ENCODE assay signal across 18 mouse cellular contexts in genomic region chr2:155941697-155942442, GRCm38 (mm10). TPM values are rescaled to one million over a fixed set of nuclear protein-coding genes. Genes with fewer than 3 reads are reported as not detected.
A peak's percentile ranks its signal among the peaks of the same experiment; 100 is the strongest.
DNase-seq lines count a peak whose midpoint lies in the region; ATAC-seq and TF ChIP-seq lines count a peak whose summit lies in the region.
"Had no signal": no experiment of that assay in that cellular context is flagged by ENCODE, and none has a peak within 500 bp of the region (broad histone marks: within the 10 kb centered on the region; RNA-seq: fewer than 3 reads in every experiment).

No protein-coding gene starts in this region.

- no peak overlapping the region for H3K9ac ChIP-seq in intestine, postnatal 0 days (ENCODE audit: low read depth, low read length)
- no peak overlapping the region for H3K9ac ChIP-seq in intestine, embryonic 15.5 days
- H3K9ac ChIP-seq in lung, embryonic 16.5 days (ENCODE audit: low read length), result no peak overlapping the region

- no peak for TF ChIP-seq CTCF in intestine, postnatal 0 days (IDR thresholded peaks at IDR 0.05; ENCODE audit: low read depth)

- H3K36me3 ChIP-seq in intestine, postnatal 0 days (ENCODE audit: control insufficient read depth, insufficient read depth), result no peaks in the 10 kb centered on the region
- no peaks in the 10 kb centered on the region for H3K36me3 ChIP-seq in intestine, embryonic 15.5 days
- no peaks in the 10 kb centered on the region for H3K36me3 ChIP-seq in lung, embryonic 16.5 days (ENCODE audit: control insufficient read depth, insufficient read depth, low read length)
- H3K36me3 ChIP-seq: hindbrain, embryonic 10.5 days had no signal

- H3K4me1 ChIP-seq in intestine, postnatal 0 days (replicated peaks; ENCODE audit: control insufficient read depth, insufficient read depth, low read length), result no peaks in the 10 kb centered on the region
- peaks cover 12% of the 10 kb centered on the region for H3K4me1 ChIP-seq in intestine, embryonic 15.5 days (replicated peaks)
- peaks cover 11% of the 10 kb centered on the region; the same call in 1 of the 2 replicates for H3K4me1 ChIP-seq in lung, embryonic 16.5 days (replicated peaks; ENCODE audit: control insufficient read depth, insufficient read depth, low read length)

- no peaks in the 10 kb centered on the region for H3K27me3 ChIP-seq in intestine, postnatal 0 days (replicated peaks; ENCODE audit: control insufficient read depth, insufficient read depth, low read length)
- no peaks in the 10 kb centered on the region for H3K27me3 ChIP-seq in intestine, embryonic 15.5 days (replicated peaks)
- no peaks in the 10 kb centered on the region; the same call in 1 of the 2 replicates for H3K27me3 ChIP-seq in lung, embryonic 16.5 days (ENCODE audit: control insufficient read depth, insufficient read depth, low read depth, low read length)
- H3K27me3 ChIP-seq: Patski had no signal

- H3K9me3 ChIP-seq in intestine, postnatal 0 days (ENCODE audit: control insufficient read depth), result no peaks in the 10 kb centered on the region
- H3K9me3 ChIP-seq in intestine, embryonic 15.5 days, result no peaks in the 10 kb centered on the region
- no peaks in the 10 kb centered on the region for H3K9me3 ChIP-seq in lung, embryonic 16.5 days (ENCODE audit: control insufficient read depth, low read length)
- H3K9me3 ChIP-seq: hindbrain, embryonic 10.5 days had no signal

- WGBS in intestine, postnatal 0 days, result 80% methylated on average over 40 of the region's 40 CpGs
- WGBS in intestine, embryonic 15.5 days, result 86% methylated on average over 40 of the region's 40 CpGs
- 57% methylated on average over 40 of the region's 40 CpGs for WGBS in lung, embryonic 16.5 days

- DNase-seq in ZHBTc4 (ENCODE audit: low read depth, low spot score), result peak; percentile 38
- DNase-seq in gastrocnemius, adult 18-20 months (ENCODE audit: low spot score), result peak; percentile 31
- no peak for DNase-seq in urinary bladder, adult 18-20 months (ENCODE audit: low spot score in 2 of 2)
- no peak for DNase-seq in cerebellum, adult 11-12 months
- DNase-seq in thymus, postnatal 0 days (ENCODE audit: low spot score), result no peak
- DNase-seq: B cell, adult 2 months; spleen, adult 18-20 months had no signal

- 0 out of 2 replicates have a peak, but pooled peaks have one; percentile 10 for ATAC-seq in intestine, postnatal 0 days
- ATAC-seq in intestine, embryonic 15.5 days, result no peak
- peak; percentile 84 for ATAC-seq in lung, embryonic 16.5 days (ENCODE audit: low read depth)
- ATAC-seq: Patski had no signal

- no peak overlapping the region for H3K4me2 ChIP-seq in intestine, postnatal 0 days (replicated peaks; ENCODE audit: low read depth)
- no peak overlapping the region for H3K4me2 ChIP-seq in intestine, embryonic 15.5 days (replicated peaks)
- no peak overlapping the region for H3K4me2 ChIP-seq in lung, embryonic 16.5 days (ENCODE audit: low read depth, low read length)

- no peak overlapping the region for H3K27ac ChIP-seq in intestine, postnatal 0 days (ENCODE audit: low read depth, low read length)
- H3K27ac ChIP-seq in intestine, embryonic 15.5 days, result no peak overlapping the region
- 0 out of 2 replicates have a peak overlapping the region, but pooled peaks have one; percentile 10 for H3K27ac ChIP-seq in lung, embryonic 16.5 days (ENCODE audit: low read length)
- H3K27ac ChIP-seq: hindbrain, embryonic 10.5 days; left cerebral cortex, adult 2 months; macrophage had no signal

- no peak overlapping the region for H3K4me3 ChIP-seq in intestine, postnatal 0 days (ENCODE audit: low read depth, low read length)
- no peak overlapping the region for H3K4me3 ChIP-seq in intestine, embryonic 15.5 days (replicated peaks)
- no peak overlapping the region for H3K4me3 ChIP-seq in lung, embryonic 16.5 days (ENCODE audit: low read length)
- H3K4me3 ChIP-seq: hindbrain, embryonic 10.5 days; left cerebral cortex, adult 2 months had no signal

RNA-seq across cellular contexts. Expression of gene Gm15557, which starts 1.3 kb away (rescaled TPM):
- not detected in 2 replicates for polyA plus RNA-seq in intestine, postnatal 0 days (2015; fragmentation: Nextera tagmentation; extraction: Ambion mirVana)
- not detected in 2 replicates for polyA plus RNA-seq in intestine, embryonic 15.5 days (2015; fragmentation: Nextera tagmentation; extraction: Ambion mirVana)
- not detected for total RNA-seq in gastrocnemius, adult 18-20 months (2021)
- polyA plus RNA-seq in lung, embryonic 16.5 days (2015; fragmentation: Nextera tagmentation; extraction: Ambion mirVana), result not detected in 2 replicates
- polyA plus RNA-seq in thymus, postnatal 0 days (2015; fragmentation: Nextera tagmentation; extraction: Ambion mirVana), result not detected in 2 replicates
- total RNA-seq: left cerebral cortex, adult 2 months; monocyte, adult 5-6 weeks had no signal
- polyA plus RNA-seq: brain, embryonic 14.5 days; cortical plate, adult 2 months; gonadal fat pad, adult 2 months; hindbrain, embryonic 10.5 days; macrophage; Patski had no signal

RNA-seq across cellular contexts. Expression of gene Gdf5, which starts 3.3 kb away (rescaled TPM):
- polyA plus RNA-seq in intestine, postnatal 0 days (2015; fragmentation: Nextera tagmentation; extraction: Ambion mirVana), result 0.26 and 1.0 TPM in 2 replicates
- polyA plus RNA-seq in intestine, embryonic 15.5 days (2015; fragmentation: Nextera tagmentation; extraction: Ambion mirVana), result 1.2 TPM in 2 replicates
- under 1 TPM in 1 of 2 experiments, not detected in 1; 0.38 TPM for total RNA-seq in gastrocnemius, adult 18-20 months (2021)
- 0.23 and 0.33 TPM in 2 replicates for polyA plus RNA-seq in lung, embryonic 16.5 days (2015; fragmentation: Nextera tagmentation; extraction: Ambion mirVana)
- 0.22 and 0.25 TPM in 2 replicates for polyA plus RNA-seq in thymus, postnatal 0 days (2015; fragmentation: Nextera tagmentation; extraction: Ambion mirVana)
- total RNA-seq: monocyte, adult 5-6 weeks had no signal
- polyA plus RNA-seq: macrophage had no signal

RNA-seq across cellular contexts. Expression of gene Uqcc1, which starts 11.8 kb away (rescaled TPM):
- polyA plus RNA-seq in intestine, postnatal 0 days (2015; fragmentation: Nextera tagmentation; extraction: Ambion mirVana), result 39.5 and 40.4 TPM in 2 replicates
- polyA plus RNA-seq in intestine, embryonic 15.5 days (2015; fragmentation: Nextera tagmentation; extraction: Ambion mirVana), result 83.7 and 88.7 TPM in 2 replicates
- total RNA-seq in gastrocnemius, adult 18-20 months (2021), result 100 to 1,000 TPM; 155 to 182 TPM
- polyA plus RNA-seq in lung, embryonic 16.5 days (2015; fragmentation: Nextera tagmentation; extraction: Ambion mirVana), result 59.6 and 64.9 TPM in 2 replicates
- 56.9 and 58.2 TPM in 2 replicates for polyA plus RNA-seq in thymus, postnatal 0 days (2015; fragmentation: Nextera tagmentation; extraction: Ambion mirVana)

RNA-seq across cellular contexts. Expression of gene Cep250, which starts 14.4 kb away (rescaled TPM):
- polyA plus RNA-seq in intestine, postnatal 0 days (2015; fragmentation: Nextera tagmentation; extraction: Ambion mirVana), result 4.0 and 5.9 TPM in 2 replicates
- 17.0 and 18.1 TPM in 2 replicates for polyA plus RNA-seq in intestine, embryonic 15.5 days (2015; fragmentation: Nextera tagmentation; extraction: Ambion mirVana)
- 1 to 10 TPM; 2.7 TPM for total RNA-seq in gastrocnemius, adult 18-20 months (2021)
- 16.3 and 17.6 TPM in 2 replicates for polyA plus RNA-seq in lung, embryonic 16.5 days (2015; fragmentation: Nextera tagmentation; extraction: Ambion mirVana)
- polyA plus RNA-seq in thymus, postnatal 0 days (2015; fragmentation: Nextera tagmentation; extraction: Ambion mirVana), result 16.6 and 23.4 TPM in 2 replicates

Comparison
In these comparisons a context has a peak if more than half of its experiments do, and no peak if none do; other contexts are left out.
1. DNase-seq: peak in ZHBTc4 (single experiment) and gastrocnemius, adult 18-20 months (single experiment); none in urinary bladder, adult 18-20 months (0 of 2), cerebellum, adult 11-12 months (single experiment) and thymus, postnatal 0 days (single experiment).